Mouse (Mus musculus): ENCODE measurements at regions not wholly inside any gene's neighbourhood (a gene's known extent, or its start where the extent isn't known, plus 50 kb on each side); places are given as distances from the start of the nearest gene placed in this dataset.
A peak's percentile ranks its signal among the peaks of the same experiment; 100 is the strongest.

GRCm38 (mm10) chr16:62981821-62982220 lies 127.7 kb downstream of the Pros1 start:
- DNase-seq, result no peak

- no peak for DNase-seq
These were observed 128.5 kb downstream of the Pros1 start for GRCm38 (mm10) chr16:62982558-62982957.

- no peak for DNase-seq
These were observed 141.4 kb downstream of the Pros1 start for GRCm38 (mm10) chr16:62995555-62995954.

GRCm38 (mm10) chr16:63011151-63011734 lies 157.1 kb downstream of the Pros1 start:
- DNase-seq, result no peak

GRCm38 (mm10) chr16:63014453-63014852 lies 160.3 kb downstream of the Pros1 start:
- DNase-seq, result no peak

GRCm38 (mm10) chr16:63016144-63016543 lies 162.0 kb downstream of the Pros1 start:
- DNase-seq, result no peak

- no peak for DNase-seq
These were observed 162.6 kb downstream of the Pros1 start for GRCm38 (mm10) chr16:63016658-63017057.

GRCm38 (mm10) chr16:63030399-63030798 lies 176.3 kb downstream of the Pros1 start:
- DNase-seq, result no peak

- no peak for DNase-seq
These were observed 176.9 kb downstream of the Pros1 start for GRCm38 (mm10) chr16:63031035-63031434.

- no peak for DNase-seq
These were observed 177.7 kb downstream of the Pros1 start for GRCm38 (mm10) chr16:63031802-63032201.

- no peak for DNase-seq
These were observed 195.0 kb downstream of the Pros1 start for GRCm38 (mm10) chr16:63049100-63049499.

- no peak for DNase-seq
These were observed 208.8 kb downstream of the Pros1 start for GRCm38 (mm10) chr16:63062883-63063282.

- no peak for DNase-seq
These were observed 215.9 kb downstream of the Pros1 start for GRCm38 (mm10) chr16:63069987-63070386.

- no peak for DNase-seq
These were observed 221.7 kb downstream of the Pros1 start for GRCm38 (mm10) chr16:63075814-63076213.

GRCm38 (mm10) chr16:63081383-63081782 lies 227.3 kb downstream of the Pros1 start:
- DNase-seq, result no peak

- DNase-seq, result no peak
These were observed 229.1 kb downstream of the Pros1 start for GRCm38 (mm10) chr16:63083256-63083655.

GRCm38 (mm10) chr16:63084021-63084756 lies 230.1 kb downstream of the Pros1 start:
- peak; percentile 7 for DNase-seq

- no peak for DNase-seq
These were observed 232.1 kb downstream of the Pros1 start for GRCm38 (mm10) chr16:63086086-63086796.

- no peak for DNase-seq
These were observed 237.6 kb downstream of the Pros1 start for GRCm38 (mm10) chr16:63091471-63092300.

GRCm38 (mm10) chr16:63094126-63094840 lies 240.2 kb downstream of the Pros1 start:
- DNase-seq, result no peak

GRCm38 (mm10) chr16:63102362-63102761 lies 248.3 kb downstream of the Pros1 start:
- DNase-seq, result no peak

GRCm38 (mm10) chr16:63102930-63103329 lies 248.8 kb downstream of the Pros1 start:
- no peak for DNase-seq

All from adrenal gland, adult 8-10 months (tissue).